Mouse (Mus musculus) naive thymus-derived CD4-positive, alpha-beta T cell, adult 2 months (primary cell): ENCODE results near the gene Vmn1r47.
"Not testable (repeated sequence)": the region's sequence is repeated elsewhere in the genome, so short reads cannot be mapped to it uniquely, and the experiment has no call there.

Experiments used
- DNase-seq: peaks from one replicate; pipeline ENCODE4 v3.0.0-alpha.2; 2011; ENCODE audit warnings: low read depth

Vmn1r47 gene

DNA sequence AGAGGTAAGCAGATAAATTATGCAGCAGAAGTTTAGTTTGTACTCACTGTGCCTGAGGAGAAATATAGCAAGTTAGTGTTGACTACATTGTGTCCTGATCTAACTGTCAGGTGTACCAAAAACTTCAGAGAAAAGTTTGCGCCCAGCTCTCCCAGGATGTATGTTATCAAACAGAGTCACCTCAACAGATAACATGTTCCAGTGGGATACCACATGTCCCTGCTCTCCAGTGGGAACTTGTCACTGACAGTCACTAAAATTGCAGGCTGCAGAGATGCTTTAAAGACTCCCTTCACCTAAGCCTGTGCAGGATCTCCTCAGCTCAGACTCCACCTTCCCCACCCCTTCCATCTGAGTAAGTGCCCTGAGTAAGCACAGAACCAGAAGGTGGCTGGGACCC is at the start of gene Vmn1r47:
Gene Vmn1r47, plus strand, starts transcription at position 301 of the 400 bp plus-strand sequence.
- DNase-seq: not testable (repeated sequence)

DNA sequence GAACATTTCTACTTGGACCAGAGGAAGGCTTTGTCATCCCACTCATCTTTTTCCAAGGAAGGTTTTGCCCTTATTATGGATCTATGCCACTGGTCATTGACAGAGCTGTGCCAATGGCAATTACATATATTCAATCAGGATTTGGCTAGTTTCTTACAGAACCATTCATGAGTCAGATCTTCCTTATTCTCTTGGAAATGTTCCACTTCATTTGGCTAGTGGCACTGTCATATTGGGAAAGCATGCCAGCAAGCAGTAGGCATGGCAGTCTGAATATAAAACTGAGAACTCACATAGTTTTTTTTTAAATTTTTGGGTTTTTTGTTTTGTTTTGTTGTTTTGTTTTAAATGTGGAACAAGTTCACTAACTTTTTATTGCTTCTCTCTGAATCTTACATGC is 49.6 kb upstream of the Vmn1r47 start:
- no peak for DNase-seq

DNA sequence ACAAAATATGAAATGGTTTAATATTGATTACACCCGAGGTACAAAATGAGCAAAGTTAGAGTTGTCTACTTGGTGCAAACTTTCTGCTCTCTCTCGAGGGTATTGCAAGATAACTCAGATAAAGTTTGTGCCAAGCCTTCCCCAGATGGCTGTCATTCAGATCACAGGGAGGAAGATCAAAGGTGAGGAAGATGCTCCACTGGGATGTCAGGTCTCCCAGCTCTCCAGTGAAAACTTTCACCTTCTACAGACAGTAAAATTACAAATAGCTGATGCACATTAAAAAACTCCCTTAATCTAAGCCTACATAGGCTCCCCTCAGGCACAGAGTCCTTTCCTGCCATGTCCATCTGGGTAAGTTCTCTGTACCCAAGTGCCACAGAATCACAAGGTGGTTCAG is 46.9 kb upstream of the Vmn1r47 start, which contains the start of gene Vmn1r46:
Gene Vmn1r46, plus strand, starts transcription at position 301 of the 400 bp plus-strand sequence.
- DNase-seq: no peak

DNA sequence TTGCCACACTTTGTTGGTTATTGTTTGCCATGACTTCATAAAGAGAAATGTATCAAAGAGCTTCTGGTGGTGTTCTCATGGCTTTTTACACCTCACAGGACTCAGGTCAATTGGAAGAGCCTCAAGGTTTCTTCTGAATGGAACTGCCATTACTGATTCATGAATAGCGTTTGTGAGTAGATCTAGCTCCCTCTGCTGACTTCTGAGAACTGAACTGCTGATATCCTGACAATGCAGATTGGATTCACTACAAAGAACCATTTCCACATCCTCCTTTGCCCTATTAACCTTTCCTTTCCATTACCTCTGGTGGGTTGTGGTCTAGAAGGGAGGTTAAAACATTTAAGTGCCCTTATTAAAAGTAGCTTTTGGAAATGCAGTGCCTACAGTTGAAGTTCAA is 30.0 kb upstream of the Vmn1r47 start:
- no peak for DNase-seq

DNA sequence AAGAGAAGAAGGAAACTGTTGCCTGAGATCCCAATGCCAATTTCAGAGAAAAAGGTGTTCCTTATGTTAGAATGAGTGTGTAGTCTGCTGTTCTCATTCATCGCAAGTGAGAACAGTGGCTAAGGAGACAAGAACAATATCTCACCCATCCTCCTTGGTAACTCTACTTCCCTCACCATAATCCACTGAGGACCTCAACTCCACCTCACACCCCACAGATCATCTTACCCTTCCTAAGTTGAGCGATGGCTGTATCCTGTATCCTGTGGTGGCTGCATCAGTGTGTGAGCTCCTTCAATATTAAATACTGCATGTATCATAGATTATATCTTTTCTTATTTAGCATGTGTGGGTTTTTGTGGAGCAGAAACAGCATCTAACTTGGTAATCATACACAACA is 20.8 kb downstream of the Vmn1r47 start, which contains the start of gene Vmn1r48:
Gene Vmn1r48, minus strand, starts transcription at position 101 of the 400 bp plus-strand sequence.
- DNase-seq: not testable (repeated sequence)
